Mouse (Mus musculus) stomach, postnatal 0 days (tissue): ENCODE data around the gene Dnajc21. TPM values are rescaled to one million over a fixed set of nuclear protein-coding genes. Genes with fewer than 3 reads are reported as not detected.

Experiments used
- ATAC-seq: fragments of 200-750 bp; cut with Nextera tagmentation; 2 replicates; pipeline ENCODE4 v1.8.0; 2017; ENCODE audit not compliant: low FRiP score, low TSS enrichment
- DNase-seq: peaks from one replicate; pipeline ENCODE4 v3.0.0-alpha.2; 2016; ENCODE audit warnings: low spot score
- H3K27ac ChIP-seq: fragments of 300-500 bp; sonication (generic); replicated peaks from 2 replicates; pipeline ENCODE4 v1.5.1; 2014; ENCODE audit warnings: mild to moderate bottlenecking, control low read depth
- H3K27me3 ChIP-seq: fragments of 300-500 bp; sonication (generic); 2 replicates; pipeline ENCODE4 v1.6.1; 2014; ENCODE audit warnings: low read length; ENCODE audit not compliant: control insufficient read depth, insufficient read depth
- H3K36me3 ChIP-seq: fragments of 300-500 bp; sonication (generic); 2 replicates; pipeline ENCODE4 v1.6.1; 2014; ENCODE audit warnings: low read length, mixed read lengths; ENCODE audit not compliant: control insufficient read depth, insufficient read depth
- H3K4me1 ChIP-seq: fragments of 300-500 bp; sonication (generic); replicated peaks from 2 replicates; pipeline ENCODE4 v1.6.1; 2014; ENCODE audit warnings: antibody characterized with exemption; ENCODE audit not compliant: control insufficient read depth, insufficient read depth
- H3K4me2 ChIP-seq: fragments of 300-500 bp; sonication (generic); replicated peaks from 2 replicates; pipeline ENCODE4 v1.6.1; 2014; ENCODE audit warnings: low read depth, mild to moderate bottlenecking, control low read depth, moderate library complexity
- H3K4me3 ChIP-seq: fragments of 300-500 bp; sonication (generic); 2 replicates; pipeline ENCODE4 v1.5.1; 2014; ENCODE audit warnings: low read depth, low read length, control low read depth
- H3K9ac ChIP-seq: fragments of 300-500 bp; sonication (generic); 2 replicates; pipeline ENCODE4 v1.6.1; 2014; ENCODE audit warnings: mild to moderate bottlenecking, low read length, control low read depth, mixed read lengths
- H3K9me3 ChIP-seq: fragments of 300-500 bp; sonication (generic); 2 replicates; pipeline ENCODE4 v1.6.1; 2016; ENCODE audit warnings: low read length; ENCODE audit not compliant: control insufficient read depth
- CTCF ChIP-seq: IDR thresholded peaks from 2 replicates; pipeline ENCODE4 v1.5.1; 2016; ENCODE audit warnings: antibody characterized with exemption, low read depth, mild to moderate bottlenecking, moderate library complexity
- EP300 ChIP-seq: optimal IDR thresholded peaks from 2 replicates; pipeline ENCODE3; 2016; ENCODE audit warnings: antibody characterized with exemption
- WGBS: fragments of 180-500 bp; shearing (Covaris S2); extraction: QIAGEN DNeasy Blood & Tissue Kit; methylation state at CpG from one replicate; pipeline ENCODE4 v1.1.7; 2014; 5-methylcytosine and 5-hydroxymethylcytosine counted together
- polyA plus RNA-seq: library from polyadenylated mRNA; unstranded; fragments of >200 nt; fragmentation: Nextera tagmentation; extraction: Ambion mirVana; gene quantifications from 2 replicates; pipeline ENCODE4 v1.2.1, GENCODE M21; 2015

The Dnajc21 gene
- polyA plus RNA-seq, 1 experiment from 2014 or later, result 11.8 TPM

DNA sequence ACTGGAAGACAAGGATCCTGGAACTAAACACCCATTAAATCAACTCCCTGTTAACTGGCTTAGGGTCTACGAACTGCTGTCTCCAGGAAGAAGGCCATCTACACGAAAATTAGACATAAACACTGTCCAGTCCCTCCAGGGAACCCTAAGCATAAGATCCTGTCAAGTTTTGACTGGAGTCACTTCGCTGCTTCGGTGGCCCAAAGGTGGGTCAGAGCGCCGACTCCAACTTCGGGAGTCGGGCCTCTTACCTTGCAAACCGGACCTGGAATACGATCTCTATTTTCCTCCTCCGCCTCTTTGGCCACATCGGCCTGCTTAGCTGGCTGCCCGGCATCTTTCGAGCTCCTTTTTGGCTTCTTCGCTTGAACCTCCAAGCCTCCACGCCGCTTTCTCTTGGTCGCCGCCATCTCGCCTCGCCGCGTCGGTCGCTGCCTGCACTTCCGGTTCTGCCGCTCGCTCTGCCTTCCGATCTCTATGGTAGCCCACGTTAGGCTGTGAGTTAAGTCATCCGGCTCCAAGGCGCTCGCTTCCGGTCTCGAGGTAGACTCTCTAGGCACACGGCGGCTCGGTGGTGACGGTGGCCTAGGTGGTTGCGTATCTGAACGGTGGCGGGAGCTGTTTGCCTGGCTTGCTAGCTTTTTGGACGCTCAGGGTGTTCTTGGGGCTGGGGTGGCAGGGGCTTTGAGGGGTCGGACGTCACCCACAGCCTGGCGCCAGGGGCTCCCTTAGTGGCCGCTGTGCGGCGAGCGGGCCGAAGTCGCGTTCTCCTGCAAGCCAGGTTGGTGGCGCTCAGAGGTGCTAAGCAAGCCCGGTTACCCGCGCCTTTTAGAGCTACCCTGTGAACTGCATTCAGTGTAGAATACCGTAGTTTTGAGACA is 15.4 kb upstream of the Dnajc21 start, which contains the start of the genes Brix1 and Rad1:
Brix1 (minus strand) TSS at position 464 of the 881 bp plus-strand sequence.
Rad1 (plus strand) TSS at position 535 of the 881 bp plus-strand sequence.
- ATAC-seq (peak; percentile 100), DNase-seq (peak; percentile 96)
- TF ChIP-seq CTCF, result no peak
- no peak for TF ChIP-seq EP300
- Histone ChIP-seq H3K4me2 (peak within 1 kb of the TSS; percentile 67), H3K27ac (peak within 1 kb of the TSS; percentile 61), H3K27me3 (no peaks in the 10 kb centered on the region), H3K4me3 (peak within 1 kb of the TSS; percentile 86), H3K9me3 (no peaks in the 10 kb centered on the region), H3K4me1 (peaks cover 3% of the 10 kb centered on the region; the same call in 1 of the 2 replicates), H3K36me3 (peaks cover 6% of the 10 kb centered on the region; the same call in 1 of the 2 replicates), H3K9ac (peak within 1 kb of the TSS; percentile 86)
- under 1% methylated on average over 58 of the region's 58 CpGs for WGBS

DNA sequence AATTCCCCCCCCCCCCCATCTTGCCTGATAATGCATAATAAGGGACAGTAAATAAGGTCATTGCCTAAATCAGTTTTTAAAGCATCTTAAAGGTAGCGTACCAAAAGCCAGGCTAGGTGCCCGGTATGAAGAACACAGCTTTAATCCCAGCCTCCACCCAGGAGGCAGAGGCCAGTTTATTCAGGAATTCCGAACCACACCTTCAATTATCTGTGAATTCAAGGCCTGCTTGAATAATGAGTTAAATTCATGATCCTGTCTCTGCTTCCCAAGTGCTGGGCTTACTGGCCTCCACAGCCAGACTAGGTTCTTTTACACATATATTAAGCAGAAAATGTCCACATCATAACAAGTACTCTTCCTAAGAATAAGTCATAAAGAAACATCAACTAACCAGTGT is 625 bp upstream of the Dnajc21 start:
- Histone ChIP-seq H3K27me3 (no peaks in the 10 kb centered on the region), H3K4me3 (peak overlapping the region; percentile 84), H3K27ac (peak overlapping the region; percentile 90), H3K9me3 (no peaks in the 10 kb centered on the region), H3K36me3 (peaks cover 6% of the 10 kb centered on the region; the same call in 1 of the 2 replicates), H3K4me2 (peak overlapping the region; percentile 89), H3K9ac (peak overlapping the region; percentile 88), H3K4me1 (no peaks in the 10 kb centered on the region; the same call in 1 of the 2 replicates)
- TF ChIP-seq CTCF, result no peak
- 4% methylated on average over 3 of the region's 3 CpGs for WGBS
- DNase-seq (no peak), ATAC-seq (no peak)

DNA sequence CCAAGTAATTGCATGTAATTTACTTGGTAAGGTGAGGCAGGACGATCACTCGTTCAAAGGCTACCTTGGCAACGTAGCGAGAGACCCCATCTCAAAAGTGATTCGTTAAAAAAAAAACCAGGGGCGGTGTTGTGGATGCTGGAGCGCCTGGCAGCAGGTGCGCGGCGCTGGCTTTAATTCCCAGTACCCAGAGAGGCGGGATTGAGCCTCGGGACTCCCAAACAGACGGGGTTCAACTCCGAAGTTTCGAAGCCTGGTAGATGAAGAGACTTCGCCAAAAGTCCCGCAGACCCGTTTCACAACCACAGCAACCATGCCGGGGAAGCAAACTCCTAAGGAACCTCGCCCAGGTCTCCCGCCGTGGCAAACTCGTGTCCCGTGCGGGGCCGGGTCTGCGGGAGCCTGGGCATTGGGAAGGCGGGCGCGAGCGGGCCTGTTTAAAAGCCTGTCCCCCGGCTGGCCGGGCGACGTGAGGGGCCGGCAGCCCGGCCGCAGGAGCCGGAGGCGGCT is 620 bp downstream of the Dnajc21 start:
- Histone ChIP-seq H3K9me3 (no peaks in the 10 kb centered on the region), H3K9ac (peak overlapping the region; percentile 88), H3K4me2 (peak overlapping the region; percentile 89), H3K4me1 (no peaks in the 10 kb centered on the region; the same call in 1 of the 2 replicates), H3K4me3 (peak overlapping the region; percentile 84), H3K27me3 (no peaks in the 10 kb centered on the region), H3K36me3 (no peaks in the 10 kb centered on the region), H3K27ac (peak overlapping the region; percentile 90)
- ATAC-seq (peak; percentile 1; the same call in 1 of the 2 replicates), DNase-seq (no peak)
- TF ChIP-seq CTCF (no peak), EP300 (no peak)
- 1% methylated on average over 31 of the region's 40 CpGs for WGBS

DNA sequence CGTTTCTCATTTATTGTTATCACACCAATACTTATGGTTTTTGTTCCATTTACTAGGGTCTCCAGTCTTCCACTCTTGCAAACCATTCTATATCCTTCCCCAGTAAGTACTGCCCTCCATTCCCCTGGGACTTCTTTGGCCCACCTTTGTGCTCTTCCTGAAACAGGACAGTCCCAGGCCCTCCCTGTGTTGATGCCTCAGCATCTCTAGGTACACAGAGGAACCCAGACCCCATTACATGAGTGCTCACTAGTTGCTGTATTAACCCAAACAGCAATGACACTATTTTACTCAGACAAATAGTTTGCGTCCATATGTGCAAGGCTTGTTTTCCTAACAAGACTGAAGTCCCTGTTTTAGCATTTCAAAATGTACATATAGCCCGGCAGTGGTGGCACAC is 1.6 kb downstream of the Dnajc21 start:
- ATAC-seq, result no peak
- Histone ChIP-seq H3K4me1 (no peaks in the 10 kb centered on the region; the same call in 1 of the 2 replicates), H3K36me3 (no peaks in the 10 kb centered on the region), H3K27me3 (no peaks in the 10 kb centered on the region), H3K9me3 (no peaks in the 10 kb centered on the region), H3K9ac (no peak overlapping the region), H3K4me3 (no peak overlapping the region), H3K4me2 (no peak overlapping the region; the same call in 1 of the 2 replicates), H3K27ac (no peak overlapping the region)
- TF ChIP-seq CTCF (no peak), EP300 (no peak)
- no peak for DNase-seq
- 73% methylated on average over 3 of the region's 3 CpGs for WGBS

DNA sequence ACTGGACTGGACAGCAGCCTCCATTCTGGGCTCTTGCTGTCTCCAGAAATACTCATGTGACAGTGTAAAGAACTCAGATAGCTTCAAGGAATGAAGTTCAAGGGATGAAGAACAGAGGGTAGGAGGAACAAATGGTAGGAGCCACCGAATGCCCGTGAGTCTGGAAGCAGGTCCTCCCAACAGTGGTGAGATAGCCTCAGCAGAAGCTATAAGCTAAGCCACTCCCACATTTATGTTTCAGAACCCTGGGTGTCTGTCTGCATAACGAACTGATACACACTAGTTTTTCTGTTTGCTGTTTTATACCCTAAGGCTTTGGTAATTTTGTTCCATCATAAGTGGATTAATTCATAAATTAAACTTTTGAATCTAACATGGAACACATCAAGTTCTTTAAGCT is 5.6 kb downstream of the Dnajc21 start:
- Histone ChIP-seq H3K27ac (no peak overlapping the region), H3K4me1 (no peaks in the 10 kb centered on the region; the same call in 1 of the 2 replicates), H3K9me3 (no peaks in the 10 kb centered on the region), H3K4me3 (no peak overlapping the region), H3K36me3 (peaks cover 9% of the 10 kb centered on the region), H3K4me2 (no peak overlapping the region), H3K9ac (no peak overlapping the region), H3K27me3 (no peaks in the 10 kb centered on the region)
- TF ChIP-seq CTCF, result no peak
- no peak for TF ChIP-seq EP300
- DNase-seq (no peak), ATAC-seq (no peak)
- 91% methylated on average over 3 of the region's 3 CpGs for whole genome bisulfite sequencing
